Mouse (Mus musculus): ENCODE measurements around the gene Parp2. TPM values are rescaled to one million over a fixed set of nuclear protein-coding genes. Genes with fewer than 3 reads are reported as not detected.
"Not testable (repeated sequence)": the region's sequence is repeated elsewhere in the genome, so short reads cannot be mapped to it uniquely, and the experiment has no call there.

Gene Parp2
- total RNA-seq (2022) = 10 to 100 TPM; 20.9 to 28.0 (median 25.9) TPM

DNA sequence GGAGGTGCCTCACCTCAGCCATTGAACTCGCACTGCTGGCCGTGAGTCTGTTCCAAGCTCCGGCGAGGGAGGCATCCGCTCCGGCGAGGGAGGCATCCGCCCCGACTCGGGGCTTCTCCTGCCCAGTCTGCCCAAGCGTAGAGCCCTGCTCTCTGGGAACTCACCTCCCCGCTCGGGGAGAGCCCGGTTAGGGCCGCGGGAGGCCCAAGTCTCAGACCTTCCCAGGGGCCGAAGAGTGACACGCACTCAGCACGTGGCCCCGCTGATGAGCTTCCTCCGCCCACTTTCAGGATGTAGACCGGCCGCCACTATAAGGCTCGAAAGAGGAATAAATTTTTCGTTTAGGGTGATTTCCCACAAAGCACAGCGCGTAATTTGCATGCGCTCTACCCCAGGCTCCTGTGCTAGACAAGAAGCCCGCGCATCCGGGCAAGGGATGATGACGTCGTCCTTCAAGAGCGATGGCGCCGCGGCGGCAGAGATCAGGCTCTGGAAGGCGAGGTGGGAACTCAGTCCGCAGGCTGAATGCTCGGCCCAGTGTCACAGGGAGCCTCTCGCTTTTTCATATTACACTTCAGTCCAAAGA, at the start of gene Parp2, which contains the start of gene Ccnb1ip1:
Gene Parp2, plus strand, starts transcription at position 355 of the 586 bp plus-strand sequence.
Gene Ccnb1ip1, minus strand, starts transcription at position 246 of the 586 bp plus-strand sequence.
- DNase-seq (ENCODE audit: low spot score in 2 of 2) = peak; percentile 95 to 100

DNA sequence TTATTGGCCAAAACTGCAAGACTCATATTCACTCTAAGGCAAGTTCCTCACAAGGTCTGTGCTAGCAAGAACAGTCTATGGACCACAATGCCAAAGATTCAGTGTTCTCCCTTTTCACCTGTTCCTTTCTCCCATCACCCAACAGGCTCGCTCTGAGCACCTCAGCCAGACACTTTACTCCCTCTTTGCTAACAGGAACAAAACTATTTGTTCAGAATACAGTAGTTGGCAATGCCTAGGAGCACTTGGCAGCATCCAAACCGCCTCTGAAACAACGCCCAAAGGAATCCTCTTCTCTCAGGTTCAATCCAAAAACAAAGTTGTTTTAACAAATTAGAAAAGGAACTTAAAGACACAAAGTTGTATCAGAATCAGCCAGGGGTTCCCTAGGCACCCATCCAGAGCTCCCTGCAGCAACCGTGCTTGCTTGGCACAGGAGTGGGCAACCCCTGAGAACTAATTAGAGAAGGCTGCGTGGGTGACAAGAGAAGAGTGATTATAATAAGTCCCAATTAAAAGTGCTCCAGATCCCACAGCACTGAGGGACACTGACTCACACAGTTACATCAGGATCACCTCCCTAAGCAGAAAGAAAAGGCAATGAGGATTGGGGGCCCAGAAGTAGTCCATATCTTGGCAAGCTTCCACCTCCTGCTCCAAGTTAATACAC, 49.1 kb upstream of the Parp2 start:
- peak in 1 of 2 experiments; percentile 36 for DNase-seq (ENCODE audit: low spot score in 2 of 2)

DNA sequence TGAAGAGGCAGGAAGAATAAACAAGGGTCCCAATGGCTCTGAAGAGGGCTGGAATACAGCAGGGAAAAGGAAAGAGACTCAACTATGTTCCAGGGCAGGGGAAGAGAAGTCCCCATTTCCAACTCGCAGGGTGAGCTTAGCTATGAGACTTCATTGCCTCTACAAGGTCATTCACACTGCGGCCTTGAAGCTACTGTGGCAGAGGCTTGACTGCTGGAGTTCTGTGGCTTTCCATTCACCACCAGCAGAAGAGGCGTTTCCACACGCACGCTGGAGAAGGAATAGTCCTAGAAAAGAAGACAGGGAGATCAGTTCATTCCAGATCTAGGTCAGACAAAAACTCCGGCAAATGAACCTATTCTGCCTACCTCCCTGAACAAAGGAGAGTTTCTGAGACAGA, 41.9 kb upstream of the Parp2 start:
- DNase-seq (ENCODE audit: low spot score in 2 of 2) = no peak

DNA sequence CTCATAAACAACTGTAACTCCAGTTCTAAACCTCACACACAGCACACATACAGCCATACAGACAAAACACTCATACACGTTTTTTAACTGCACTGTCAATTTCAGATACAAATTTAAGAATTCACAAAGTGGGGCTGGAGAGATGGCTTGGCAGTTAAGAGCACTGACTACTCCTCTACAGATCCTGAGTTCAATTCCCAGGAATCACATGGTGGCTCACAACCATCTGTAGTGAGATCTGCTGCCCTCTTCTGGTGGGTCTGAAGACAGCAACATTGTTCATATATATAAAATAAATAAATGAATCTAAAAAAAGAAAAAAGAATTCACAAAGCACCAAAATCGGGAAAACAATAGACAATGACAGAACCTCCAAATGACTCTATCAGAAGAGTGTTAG, 36.3 kb upstream of the Parp2 start:
- no peak for DNase-seq (ENCODE audit: low spot score in 2 of 2)

DNA sequence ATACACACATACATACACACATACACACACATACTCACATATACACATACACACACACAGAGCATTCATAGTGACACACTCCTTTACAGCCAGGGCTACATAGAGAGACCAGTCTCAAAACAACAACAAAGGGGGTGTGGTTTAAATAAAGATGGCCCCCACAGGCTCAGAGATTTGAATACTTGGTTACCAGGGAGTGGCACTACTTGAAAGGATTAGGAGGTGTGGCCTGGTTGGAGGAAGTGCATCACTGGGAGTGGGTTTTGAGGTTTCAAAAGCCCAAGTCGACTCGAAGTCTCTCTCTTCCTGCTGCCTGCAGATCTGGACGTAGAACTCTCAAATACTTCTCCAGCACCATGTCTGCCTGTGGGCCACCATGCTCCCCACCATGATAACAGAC, 25.5 kb upstream of the Parp2 start:
- no peak for DNase-seq (ENCODE audit: low spot score in 2 of 2)

DNA sequence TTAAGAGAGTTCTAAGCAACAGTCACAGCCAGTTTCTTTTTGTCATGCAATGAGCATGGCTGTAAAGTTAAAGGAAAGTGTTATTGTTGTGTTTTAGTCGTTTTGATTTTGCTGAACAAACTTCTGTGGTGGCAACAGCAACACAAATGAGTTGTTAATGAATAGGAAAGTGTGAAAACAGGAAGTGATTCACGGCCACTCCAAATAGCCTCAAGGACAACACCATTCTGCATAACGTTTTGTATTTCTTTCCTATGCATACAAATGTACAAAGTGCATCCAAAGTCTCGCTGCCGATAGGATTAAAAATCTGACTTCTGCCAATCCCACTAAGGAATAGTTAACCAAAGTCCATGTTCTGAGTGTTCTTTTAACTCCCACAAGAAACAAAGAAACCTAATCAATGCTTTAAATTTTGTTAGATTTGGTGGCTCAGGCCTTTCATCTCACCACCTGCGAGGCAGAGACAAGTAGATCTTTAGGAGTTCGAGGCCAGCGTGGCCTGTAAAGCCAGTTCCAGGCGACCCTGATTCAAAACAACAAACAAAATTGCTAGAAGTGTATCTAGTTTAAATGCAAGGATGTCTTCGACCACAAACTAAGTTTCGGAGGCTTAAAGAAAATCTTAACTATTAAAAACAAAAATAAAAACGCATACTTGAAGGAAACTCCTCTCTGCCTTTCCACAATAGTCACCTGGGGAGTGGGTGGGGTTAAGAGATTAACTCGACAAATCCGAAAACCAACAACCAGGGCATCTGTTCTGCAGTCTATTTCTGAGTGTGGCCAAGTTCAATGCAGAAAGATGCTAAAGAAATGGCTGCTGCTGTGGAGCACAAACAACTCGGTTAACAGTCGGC, 23.0 kb upstream of the Parp2 start:
- no peak for DNase-seq (ENCODE audit: low spot score in 2 of 2)

DNA sequence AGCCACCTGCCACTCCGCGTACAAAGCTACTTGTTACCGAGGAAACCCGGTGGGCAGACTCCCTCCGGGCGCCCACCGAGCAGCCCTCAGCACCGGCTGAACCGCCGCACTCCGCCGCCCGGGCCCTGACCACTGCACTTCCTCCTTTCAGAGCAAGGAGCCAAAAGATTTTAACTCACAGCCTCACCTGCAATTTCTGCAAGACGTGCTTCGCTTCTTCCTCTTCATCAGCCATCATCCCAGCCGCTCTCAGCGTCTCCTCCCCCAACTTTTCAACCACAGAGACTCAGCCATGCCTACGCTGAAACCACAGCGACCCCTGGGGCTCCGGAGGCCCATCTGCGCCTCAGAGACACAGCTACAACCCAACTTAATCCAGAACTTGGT, 22.4 kb upstream of the Parp2 start, which contains the start of gene Ttc5:
Gene Ttc5, minus strand, starts transcription at position 269 of the 387 bp plus-strand sequence.
- peak; percentile 73 to 90 for DNase-seq (ENCODE audit: low spot score in 2 of 2)

DNA sequence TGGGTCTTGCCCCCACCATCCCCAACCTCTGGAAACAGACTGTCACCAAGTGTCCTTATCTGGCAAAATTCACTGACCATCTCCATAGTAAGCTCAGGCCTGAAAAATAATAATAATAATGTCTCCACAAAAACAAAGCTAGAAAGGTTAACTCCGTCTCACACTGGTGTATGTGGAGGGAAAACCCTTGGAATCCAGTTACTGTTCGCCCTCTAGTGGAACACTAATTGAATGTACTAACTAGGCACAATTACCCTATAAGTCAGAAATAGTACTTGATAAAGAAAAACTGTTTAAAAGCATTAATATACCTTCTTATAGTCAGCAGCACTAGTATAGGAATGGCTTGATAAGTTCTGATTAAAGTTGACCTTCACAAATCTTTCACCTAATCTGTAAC, 19.5 kb upstream of the Parp2 start:
- no peak for DNase-seq (ENCODE audit: low spot score in 2 of 2)

DNA sequence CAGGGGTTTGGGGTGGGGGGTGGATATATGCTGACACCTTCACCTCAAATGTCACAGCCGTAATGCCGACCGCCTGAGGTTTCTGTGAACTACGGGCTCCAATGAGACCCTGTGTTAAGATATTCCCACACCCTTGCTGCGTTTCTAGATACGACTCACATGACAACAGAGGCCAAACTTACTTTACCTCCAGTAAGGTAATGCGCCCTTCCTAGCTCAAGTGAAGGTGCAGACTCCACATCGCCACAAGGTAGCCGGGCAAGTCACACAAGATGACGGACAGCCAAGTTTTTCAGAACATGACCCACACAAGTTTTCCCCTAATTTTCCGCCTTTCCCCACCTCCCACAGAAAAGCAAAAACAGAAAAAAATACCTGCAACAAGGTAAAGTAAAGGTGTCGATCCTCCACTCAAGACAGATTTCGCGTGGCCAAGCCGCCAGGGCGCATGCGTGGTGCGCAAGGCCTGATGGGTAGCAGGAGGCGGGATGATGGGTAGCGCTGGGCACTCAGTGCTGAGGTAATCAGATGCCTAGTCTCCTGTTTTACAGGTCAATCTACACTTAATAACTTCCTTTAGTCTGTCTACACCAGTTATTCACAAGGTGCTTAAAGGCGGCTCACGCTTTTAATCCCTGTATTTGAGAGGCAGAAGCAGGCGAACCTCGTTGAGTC, 12.2 kb upstream of the Parp2 start:
- no peak for DNase-seq (ENCODE audit: low spot score in 2 of 2)

DNA sequence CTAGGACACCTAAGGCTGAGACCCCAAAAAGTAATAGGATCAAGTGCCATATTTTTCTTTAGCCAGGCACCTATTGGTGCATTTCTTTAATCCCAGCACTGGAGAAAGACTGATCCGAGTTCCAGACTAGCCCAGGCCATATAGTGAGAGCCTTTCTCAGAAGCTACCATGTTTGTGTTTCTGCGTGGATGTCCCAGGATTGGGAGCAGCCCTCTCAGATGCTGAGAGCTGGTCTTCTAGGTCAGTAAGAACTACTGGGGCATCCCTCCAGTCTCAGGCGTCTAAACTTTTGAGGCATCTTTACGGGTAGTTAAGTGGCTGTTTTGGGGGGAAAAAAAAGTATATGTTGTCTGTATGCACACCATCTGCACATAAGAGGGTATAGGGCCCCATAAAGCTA, 11.7 kb upstream of the Parp2 start:
- DNase-seq (ENCODE audit: low spot score in 2 of 2) = no peak

DNA sequence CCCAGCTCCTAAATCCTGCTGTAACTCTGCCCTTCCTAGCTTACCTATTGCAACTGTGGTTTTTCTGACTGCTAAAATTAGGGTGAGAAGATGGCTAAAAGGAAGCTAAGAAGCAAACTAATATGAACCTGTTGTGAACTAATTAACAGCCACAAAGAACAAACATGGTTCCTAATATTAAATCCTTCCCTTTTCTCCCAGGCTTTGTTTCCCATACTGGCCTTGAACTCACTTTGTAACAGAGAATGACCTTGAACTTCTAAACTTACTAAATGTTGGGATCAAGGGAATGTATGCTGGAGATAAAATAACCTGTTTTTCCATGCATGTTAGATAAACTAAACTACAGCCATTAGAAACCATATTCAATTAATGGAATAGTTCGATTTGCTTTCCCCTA, 11.2 kb upstream of the Parp2 start:
- DNase-seq (ENCODE audit: low spot score in 2 of 2) = no peak

DNA sequence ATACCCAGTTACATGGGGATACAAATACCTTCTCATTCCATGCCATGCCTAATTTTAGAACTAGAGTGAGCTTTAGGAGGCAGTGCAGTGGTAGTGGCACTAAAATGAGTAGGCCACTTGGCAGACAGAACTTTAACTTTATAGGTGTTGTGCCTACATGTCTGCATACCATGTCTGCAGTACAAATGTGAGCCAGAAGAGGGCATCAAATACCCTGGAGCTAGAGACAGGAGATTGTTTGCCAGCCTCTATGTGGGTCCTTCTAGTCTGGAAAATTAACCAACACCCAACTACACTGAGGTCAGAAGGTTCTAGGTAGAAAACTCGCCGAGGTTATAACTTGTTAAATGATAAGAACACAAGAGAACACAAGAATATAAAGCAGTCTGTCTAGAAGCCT, 9.1 kb upstream of the Parp2 start:
- DNase-seq (ENCODE audit: low spot score in 2 of 2) = no peak

DNA sequence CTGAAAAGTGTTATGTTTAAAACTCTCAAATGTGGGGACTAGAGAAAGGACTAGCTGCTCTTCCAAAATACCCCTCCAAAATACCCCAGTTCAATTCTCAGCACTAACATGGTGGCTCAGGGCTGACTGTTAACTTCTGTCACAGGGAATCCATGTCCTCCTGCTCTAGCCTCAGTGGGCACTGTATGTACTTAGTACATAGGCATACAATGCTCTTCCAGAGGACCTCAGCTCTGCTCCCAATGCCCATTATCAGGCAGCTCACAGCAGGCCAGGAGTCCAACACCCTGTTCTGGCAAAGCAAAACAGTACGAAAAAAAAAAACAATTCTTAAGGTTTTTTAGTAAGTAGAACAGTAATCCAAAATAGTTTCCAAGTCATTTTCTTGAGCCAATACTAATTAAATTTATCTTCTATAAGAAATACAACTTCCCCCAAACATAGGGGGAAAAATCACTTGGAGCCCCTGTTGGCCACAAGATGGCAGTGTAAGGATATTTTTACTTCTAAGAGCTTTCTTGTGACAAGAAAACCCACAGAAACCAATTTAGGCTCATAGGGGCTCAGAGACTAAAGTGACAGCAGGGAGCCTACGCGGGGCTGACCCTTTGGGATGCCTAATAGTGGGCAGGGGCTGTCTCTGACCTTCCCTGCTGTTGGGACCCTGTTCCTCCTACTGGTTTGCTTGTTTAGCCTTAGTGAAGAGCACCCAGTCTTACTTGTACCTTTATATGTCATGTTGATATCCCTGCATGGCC, 8.0 kb upstream of the Parp2 start:
- DNase-seq (ENCODE audit: low spot score in 2 of 2) = peak in 1 of 2 experiments; percentile 9

DNA sequence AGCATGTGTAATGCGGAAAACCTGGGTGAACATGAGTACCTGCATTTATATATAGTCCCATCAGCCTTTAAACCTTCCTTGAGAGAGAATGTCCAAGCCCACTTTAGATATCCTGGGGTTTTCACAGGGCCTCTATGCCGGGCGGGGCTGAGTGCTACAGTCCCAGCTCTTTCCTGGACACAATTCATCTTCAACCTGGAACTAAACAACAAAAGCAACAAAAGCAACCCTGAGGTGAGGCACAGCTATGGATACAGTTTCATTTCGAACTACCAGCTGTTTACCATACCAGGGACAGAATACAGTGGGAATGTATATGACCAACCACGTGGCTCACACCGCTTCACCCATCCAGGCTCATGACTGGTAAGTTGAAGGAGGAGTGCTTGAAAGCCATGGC, 5.2 kb upstream of the Parp2 start:
- DNase-seq (ENCODE audit: low spot score in 2 of 2) = no peak

DNA sequence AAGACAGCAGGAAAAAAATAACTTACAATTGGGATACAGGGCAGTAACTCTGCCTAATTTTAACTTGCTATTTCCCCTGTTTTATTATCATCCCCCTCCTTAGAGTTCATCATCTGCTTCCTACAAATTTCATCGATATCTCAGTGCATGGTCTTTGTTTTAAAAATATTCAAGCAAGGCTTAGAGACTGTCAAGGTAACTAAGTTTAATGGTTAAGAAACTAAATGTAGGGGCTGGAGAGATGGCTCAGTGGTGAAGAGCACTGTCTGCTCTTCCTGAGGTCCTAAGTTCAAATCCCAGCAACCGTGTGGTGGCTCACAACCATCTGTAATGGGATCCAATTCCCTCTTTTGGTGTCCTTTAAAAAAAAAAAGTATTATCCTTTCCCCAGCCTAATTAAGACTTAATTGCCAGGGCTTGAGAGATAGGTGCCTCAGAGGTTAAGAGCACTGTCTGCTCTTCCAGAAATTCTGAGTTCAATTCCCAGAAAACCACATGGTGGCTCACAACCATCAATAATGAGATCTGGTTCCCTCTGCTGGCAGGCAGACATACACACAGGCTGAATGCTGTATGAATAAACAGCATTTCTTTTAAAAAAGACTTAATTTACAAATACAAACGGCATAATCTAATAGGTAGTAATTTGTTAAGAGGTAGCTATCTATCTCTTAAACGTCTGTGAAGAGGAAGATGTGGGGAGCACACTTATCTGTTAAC, 4.6 kb upstream of the Parp2 start:
- DNase-seq (ENCODE audit: low spot score in 2 of 2) = no peak

DNA sequence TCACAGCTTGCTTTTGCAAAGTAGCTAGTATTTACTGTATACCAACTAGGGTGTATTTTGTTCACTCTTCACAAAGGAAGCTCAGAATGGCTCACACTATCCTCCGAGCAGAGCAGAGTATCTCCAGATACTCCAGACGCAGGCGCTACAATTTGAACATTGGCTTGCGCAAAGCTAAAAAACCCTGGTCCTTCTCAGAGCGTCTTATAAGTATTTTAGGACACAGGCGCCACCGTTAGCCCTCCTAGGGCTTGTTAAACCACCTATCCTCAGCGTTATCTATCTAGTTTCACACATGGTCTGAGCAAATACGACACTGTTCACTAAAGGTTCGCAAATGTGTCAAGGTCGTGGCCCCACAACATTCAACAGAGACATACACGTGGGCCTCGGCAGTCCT, 3.0 kb upstream of the Parp2 start:
- DNase-seq (ENCODE audit: low spot score in 2 of 2) = no peak

DNA sequence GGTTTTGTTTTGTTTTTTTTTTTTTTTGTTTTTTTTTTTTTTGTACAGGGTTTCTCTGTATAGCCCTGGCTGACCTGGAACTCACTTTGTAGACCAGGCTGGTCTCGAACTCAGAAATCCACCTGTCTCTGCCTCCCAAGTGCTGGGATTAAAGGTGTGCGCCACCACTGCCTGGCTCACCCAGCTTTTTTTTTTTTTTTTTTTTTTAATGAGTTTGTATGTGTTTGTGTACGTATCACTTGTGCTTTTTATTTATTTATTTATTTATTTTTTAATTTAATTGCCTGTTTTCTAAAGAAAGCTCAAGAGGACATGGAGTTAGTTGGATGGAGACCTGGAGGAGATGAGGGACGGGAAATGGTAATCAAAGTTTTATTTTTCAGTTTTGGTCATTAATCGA, 1.2 kb upstream of the Parp2 start:
- DNase-seq (ENCODE audit: low spot score in 2 of 2) = not testable (repeated sequence)

DNA sequence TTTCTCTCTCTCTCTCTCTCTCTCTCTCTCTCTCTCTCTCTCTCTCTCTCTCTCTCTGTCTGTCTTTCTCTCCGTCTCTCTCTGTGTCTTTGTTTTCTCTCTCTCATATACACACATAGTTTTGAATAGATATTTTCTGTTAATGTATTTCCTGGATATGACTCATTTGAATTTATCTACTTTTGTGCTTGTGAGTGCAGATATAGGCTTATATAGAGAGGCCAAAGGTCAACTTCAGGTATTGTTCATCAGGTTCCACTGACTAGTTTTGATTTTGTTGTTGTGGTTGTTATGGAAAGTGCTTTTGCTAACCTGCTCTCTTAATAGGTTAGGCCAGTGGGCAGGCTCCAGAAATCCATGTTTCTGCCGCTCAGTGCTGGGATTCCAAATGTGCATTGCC, 5.4 kb downstream of the Parp2 start:
- DNase-seq (ENCODE audit: low spot score in 2 of 2) = no peak

DNA sequence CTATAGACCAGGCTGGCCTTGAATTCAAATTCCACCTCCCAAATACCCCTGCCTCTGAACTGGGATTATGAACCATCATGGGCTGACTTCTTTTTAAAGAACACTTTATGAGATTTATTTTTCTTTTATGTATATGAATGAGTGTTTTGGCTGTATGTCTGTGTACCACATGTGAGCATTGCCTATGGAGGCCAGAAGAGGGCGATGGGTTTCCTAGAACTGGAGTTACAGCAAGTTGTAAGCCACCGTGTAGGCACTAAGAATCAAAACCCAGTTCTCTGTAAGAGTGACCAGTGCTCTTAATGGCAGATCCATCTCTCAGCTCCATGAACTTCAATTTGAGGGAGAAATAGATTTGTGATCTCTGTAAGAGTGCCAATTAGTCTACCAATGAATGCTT, 15.6 kb downstream of the Parp2 start:
- no peak for DNase-seq (ENCODE audit: low spot score in 2 of 2)

DNA sequence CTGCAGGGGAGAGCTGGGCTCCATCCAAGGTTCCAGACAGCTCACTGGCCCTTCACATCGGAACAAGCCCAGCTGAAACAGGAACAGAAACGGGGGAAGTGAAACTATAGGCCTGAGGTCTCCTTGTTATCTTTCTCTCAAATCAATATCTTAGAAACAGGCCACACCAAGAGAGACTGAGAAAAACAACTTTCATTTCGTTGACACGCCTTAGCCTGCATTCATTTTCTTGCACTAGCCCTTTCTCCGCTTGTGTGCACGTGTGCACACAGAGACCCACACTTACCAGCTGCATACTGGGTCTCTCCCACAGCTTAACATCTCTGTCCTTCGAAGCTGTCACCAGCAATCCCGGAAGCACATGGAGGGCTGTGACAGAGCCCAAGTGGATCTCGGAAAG, 16.6 kb downstream of the Parp2 start:
- DNase-seq (ENCODE audit: low spot score in 2 of 2) = no peak

All from left cerebral cortex, adult 8-10 months (tissue).